Mouse (Mus musculus) leukemia stem cell, adult 10-12 weeks (primary cell): ENCODE measurements around the gene Gck. TPM values are rescaled to one million over a fixed set of nuclear protein-coding genes. Genes with fewer than 3 reads are reported as not detected.

Source experiments
- polyA plus RNA-seq: library from polyadenylated mRNA; stranded (reverse); fragments of >175 nt; gene quantifications from 2 replicates; pipeline ENCODE4 v1.2.3, GENCODE M21; 2012; ENCODE audit warnings: low replicate concordance

Gene Gck
- 0.08 TPM in 1 of 2 replicates, not detected in the other for polyA plus RNA-seq

DNA sequence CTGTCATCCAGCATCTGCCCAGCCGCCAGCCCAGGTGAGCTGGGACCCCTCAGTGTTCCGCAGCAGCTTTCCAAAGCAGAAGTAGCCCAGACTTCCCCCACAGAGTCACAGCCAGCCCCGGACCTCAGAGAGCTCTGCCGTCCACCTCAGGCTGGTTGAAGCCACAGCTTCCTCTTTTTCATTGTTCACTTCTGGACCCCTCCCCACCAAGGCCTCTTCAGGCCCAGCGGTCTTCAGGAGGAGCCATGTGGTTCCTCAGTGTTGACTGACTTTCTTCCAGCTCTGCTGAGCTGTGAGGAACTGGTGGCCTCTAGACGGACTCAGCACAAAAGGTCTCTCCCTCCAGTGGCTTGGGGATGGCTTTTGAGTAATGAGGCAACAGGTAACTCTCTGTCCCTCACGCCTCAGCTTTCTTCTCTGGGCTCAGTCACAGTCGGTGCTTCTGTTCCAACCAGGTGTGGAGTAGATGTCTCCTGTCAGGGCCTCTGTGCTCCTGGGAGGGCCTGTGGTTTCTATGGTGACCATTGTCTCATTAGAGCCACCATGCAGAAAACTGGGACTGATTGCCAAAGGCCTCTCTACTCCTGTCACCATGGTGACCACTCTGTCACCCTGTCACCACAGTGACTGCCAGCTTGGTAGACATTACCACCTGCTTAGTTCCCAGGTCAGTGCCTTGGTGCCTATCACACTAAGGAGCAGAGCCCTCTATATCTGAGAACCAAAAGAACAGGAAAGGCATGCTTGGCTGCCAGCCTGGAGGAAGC lies at the start of gene Gck:
Gck (minus strand) TSS at position 496 of the 767 bp plus-strand sequence.

DNA sequence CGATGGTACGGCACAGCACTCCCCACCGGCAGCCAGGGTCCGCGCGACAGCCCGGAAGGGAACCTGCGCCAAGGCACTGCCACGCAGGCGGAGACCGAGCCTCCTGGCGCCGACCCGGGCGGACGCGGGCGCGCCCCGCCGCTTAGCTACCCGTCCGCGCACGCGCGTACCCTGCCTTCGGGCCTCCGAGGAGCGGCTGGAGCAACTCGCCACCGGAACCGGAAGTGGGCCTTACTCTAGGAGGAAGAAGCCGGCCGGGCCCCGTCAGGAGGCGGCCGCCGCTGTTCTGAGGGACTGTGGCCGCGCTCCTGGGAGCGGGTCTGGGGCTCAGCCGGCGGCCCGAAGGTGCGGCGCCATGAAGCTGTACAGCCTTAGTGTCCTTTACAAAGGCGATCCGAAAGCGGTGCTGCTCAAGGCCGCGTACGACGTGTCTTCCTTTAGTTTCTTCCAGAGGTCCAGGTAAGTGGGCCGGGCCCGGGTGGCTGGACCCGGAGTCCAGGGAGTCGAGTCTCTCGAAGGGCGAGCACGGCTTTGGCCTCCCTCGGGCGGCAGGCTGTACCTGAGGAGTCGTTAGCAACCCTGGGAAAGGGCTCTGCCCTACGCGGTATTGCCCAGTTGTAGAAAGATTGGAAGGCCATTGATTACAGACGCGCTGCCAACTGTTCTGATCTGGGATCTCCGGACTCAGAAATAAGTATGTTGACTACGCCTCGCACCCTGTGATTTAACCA lies 5.8 kb upstream of the Gck start, which contains the start of gene Ykt6:
Ykt6 (plus strand) TSS at position 148 of the 731 bp plus-strand sequence.

DNA sequence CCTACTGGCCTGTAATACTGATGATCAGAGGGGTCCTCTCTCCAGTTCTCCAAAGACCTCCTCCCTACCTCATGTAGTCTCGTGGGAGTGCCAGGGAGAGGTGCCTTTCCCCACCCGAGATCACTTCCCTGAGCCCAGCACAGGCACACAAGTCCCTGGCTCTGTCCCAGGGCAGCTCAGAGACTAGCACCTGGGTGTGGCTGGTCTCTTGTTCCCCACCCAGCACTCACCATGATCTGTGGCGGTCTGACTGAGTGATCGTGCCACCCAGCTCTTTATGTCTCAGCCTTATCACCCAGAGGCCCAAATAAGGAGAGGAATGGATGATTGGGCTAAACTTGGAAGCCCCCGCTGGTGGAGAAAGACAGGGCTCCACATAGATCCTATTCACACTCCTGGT lies 51.4 kb downstream of the Gck start, which contains the start of gene Myl7:
Myl7 (minus strand) TSS at position 252 of the 400 bp plus-strand sequence.

DNA sequence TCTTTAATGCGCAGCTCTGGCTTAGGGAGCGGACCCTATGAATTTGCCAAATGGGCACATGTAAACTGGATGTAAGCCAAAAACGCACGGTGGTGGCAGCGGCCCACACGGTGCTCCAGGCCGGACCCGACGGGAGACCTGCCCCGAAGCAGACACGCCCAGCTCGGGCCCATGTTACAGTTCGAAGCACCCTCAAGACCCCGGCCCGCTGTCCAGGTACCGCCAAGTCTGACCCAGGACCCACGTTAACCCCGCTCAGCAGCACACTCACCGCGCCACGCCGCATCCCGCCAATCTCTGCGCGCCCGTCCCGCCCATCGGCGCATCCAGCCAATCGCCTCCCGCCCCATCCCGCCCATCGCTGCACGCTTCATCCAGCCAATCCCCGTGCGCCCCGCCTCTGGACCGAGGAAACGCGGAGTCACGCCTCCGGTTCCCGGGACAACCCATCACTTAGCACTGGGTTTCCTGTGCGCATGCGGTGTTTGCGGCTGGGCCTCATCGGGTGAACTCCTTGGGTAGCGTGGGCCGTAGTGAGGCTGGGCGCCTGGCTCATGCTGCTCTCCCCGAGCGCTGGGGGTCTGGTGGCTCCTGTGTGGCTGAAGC lies 71.9 kb downstream of the Gck start, which contains the start of gene Pold2:
Pold2 (minus strand) TSS at position 372 of the 606 bp plus-strand sequence.

DNA sequence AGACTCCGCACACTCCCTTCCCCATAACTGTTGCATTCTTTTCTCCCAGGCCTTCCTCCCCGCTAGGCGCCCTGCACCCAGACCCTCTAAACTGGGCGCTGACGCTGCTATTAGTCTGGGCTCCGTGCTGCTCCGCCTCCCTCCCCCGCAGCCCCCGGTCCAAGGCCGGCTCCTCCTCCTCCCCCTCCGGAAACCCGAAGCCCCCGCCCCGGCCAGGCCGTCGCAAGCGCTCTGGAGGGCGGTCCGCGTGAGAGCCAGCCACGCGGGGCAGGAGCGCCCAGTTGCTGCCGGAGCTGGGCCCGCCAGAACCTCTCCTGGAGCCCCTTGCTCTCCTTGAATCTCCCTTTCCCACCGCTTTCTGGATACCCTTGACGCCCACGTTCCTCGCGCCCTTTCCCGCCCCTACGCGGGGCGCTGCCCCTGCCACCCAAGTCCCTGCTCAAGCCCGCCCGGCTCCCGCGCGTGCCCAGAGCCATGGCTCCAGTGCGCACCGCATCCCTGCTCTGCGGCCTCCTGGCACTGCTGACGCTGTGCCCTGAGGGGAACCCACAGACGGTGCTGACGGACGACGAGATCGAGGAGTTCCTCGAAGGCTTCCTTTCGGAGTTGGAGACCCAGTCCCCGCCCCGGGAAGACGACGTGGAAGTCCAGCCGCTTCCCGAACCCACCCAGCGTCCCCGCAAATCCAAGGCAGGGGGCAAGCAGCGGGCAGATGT lies 88.0 kb downstream of the Gck start, which contains the start of gene Aebp1:
Aebp1 (plus strand) TSS at position 270 of the 716 bp plus-strand sequence.

Other genes starting within 250 kb of the Gck start
- 144 and 150 TPM in 2 replicates for gene Mrps24, start 234.4 kb downstream of the Gck start, polyA plus RNA-seq
- 8.6 and 10.7 TPM in 2 replicates for gene Urgcp, start 187.7 kb downstream of the Gck start, polyA plus RNA-seq
- gene Dbnl, start 161.6 kb downstream of the Gck start, polyA plus RNA-seq: 66.3 and 74.6 TPM in 2 replicates
- not detected in 2 replicates for gene Pgam2, start 146.3 kb downstream of the Gck start, polyA plus RNA-seq
- 15.9 and 19.7 TPM in 2 replicates for gene Polm, start 112.1 kb downstream of the Gck start, polyA plus RNA-seq
- 1.7 and 2.8 TPM in 2 replicates for gene Aebp1, start 88.1 kb downstream of the Gck start, polyA plus RNA-seq
- 774 and 1,099 TPM in 2 replicates for gene Pold2, start 71.8 kb downstream of the Gck start, polyA plus RNA-seq
- gene Myl7, start 51.3 kb downstream of the Gck start, polyA plus RNA-seq: not detected in 2 replicates
- 4.8 and 9.3 TPM in 2 replicates for gene Ykt6, start 5.6 kb upstream of the Gck start, polyA plus RNA-seq
- 0.33 TPM in 1 of 2 replicates, not detected in the other for gene Camk2b, start 116.3 kb upstream of the Gck start, polyA plus RNA-seq
- gene A730071L15Rik, start 249.9 kb upstream of the Gck start, polyA plus RNA-seq: not detected in 2 replicates